Mouse (Mus musculus) small intestine, adult 2 months (tissue): Measurements from ENCODE around the gene Sla2.

Experiments used
- CTCF ChIP-seq: fragments of 200-500 bp; IDR thresholded peaks from 2 replicates; pipeline ENCODE4 v1.5.1; 2012; ENCODE audit warnings: low read depth, mild to moderate bottlenecking, control low read depth, inconsistent platforms, low read length, moderate library complexity, mixed read lengths; ENCODE audit not compliant: insufficient replicate concordance, insufficient read length; ENCODE audit errors: extremely low read depth
- POLR2A ChIP-seq: fragments of 200-500 bp; IDR thresholded peaks from 2 replicates; pipeline ENCODE4 v1.6.1; 2012; ENCODE audit warnings: low read depth, mild to moderate bottlenecking, control low read depth, inconsistent platforms, low read length, moderate library complexity

GRCm38 (mm10) chr2:156929519-156930120 lies 42.6 kb upstream of the Sla2 start:
- no peak for TF ChIP-seq POLR2A
- no peak for TF ChIP-seq CTCF
